Mouse (Mus musculus) liver, embryonic 14.5 days (tissue): ENCODE data around the gene Ptp4a2.

Experiments
- CTCF ChIP-seq: IDR thresholded peaks from 2 replicates; pipeline ENCODE4 v1.5.1; 2016; ENCODE audit warnings: antibody characterized with exemption, low read depth, control low read depth
- EP300 ChIP-seq: IDR thresholded peaks from 2 replicates; pipeline ENCODE4 v1.6.1; 2016; ENCODE audit warnings: antibody characterized with exemption, low read depth

GRCm38 (mm10) chr4:129828081-129828480 is 17.1 kb downstream of the Ptp4a2 start:
- TF ChIP-seq EP300 (no peak), CTCF (no peak)
